Mouse (Mus musculus) frontal cortex, adult (tissue): ENCODE measurements around the gene Tex2.

ENCODE experiments used
- ATAC-seq: cut with Nextera tagmentation; 2 replicates; pipeline ENCODE4 v1.9.2; 2017; ENCODE audit warnings: mild to moderate bottlenecking, moderate library complexity, mixed read lengths; ENCODE audit not compliant: low TSS enrichment

The Tex2 gene

DNA sequence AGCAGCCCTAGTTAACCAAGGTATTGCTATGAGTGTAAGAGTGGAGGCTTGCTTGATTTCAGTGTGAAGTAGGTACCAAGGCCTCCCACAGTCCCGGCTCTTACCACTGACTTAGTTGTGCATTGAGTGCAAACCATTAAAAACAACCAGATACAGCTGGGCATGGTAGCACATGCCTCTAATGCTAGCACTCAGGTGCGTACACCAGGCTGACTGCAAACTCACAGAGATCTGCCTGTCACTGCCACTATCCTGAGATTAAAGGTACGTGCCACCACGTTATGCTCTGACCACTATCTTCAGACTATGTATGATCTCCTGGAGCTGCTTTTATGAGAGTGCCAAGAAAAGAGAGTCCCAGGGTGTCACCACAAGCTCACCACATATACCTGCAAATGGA is 67.1 kb downstream of the Tex2 start:
- ATAC-seq, result no peak

- ATAC-seq, result no peak
These were observed 68.3 kb downstream of the Tex2 start for GRCm38 (mm10) chr11:106544916-106545315.

DNA sequence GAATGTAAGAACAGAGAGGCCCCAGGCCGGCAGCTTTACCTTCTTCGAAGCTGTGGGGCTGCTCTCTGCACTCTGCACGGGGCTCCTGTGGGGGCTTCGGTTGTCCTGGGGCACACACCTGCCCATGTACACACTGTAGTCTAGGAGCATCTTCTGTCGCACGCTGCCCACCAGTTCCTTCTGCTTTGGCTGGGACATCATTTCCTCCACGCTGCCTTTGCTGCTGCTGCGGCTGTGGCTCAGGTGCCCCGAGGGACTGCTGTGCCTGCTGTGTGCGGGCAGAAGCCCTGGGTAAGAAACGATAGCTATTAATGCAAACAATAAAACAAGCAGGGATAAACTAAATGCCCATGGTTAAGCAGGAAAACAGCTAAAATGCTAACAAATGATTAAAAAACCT is 69.1 kb downstream of the Tex2 start:
- ATAC-seq, result no peak

DNA sequence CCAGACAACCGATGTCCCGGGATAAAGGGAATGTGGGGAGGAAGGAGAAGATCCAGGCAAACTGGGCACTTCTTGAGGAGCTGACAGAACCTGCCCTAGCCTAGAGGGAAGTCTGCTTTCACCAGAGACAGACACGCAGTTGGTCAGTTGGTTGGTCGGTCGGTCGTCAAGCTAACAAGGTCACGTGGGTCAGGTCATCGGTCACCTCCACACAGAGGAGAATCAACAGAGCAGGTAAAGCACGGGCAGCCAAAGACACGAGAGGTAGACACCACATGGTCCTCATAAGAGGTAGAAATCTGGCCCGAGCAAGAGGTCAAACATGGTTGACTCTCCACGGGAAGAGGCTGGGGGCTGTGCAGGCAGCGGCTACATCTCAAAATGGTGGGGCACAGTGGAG is 70.2 kb downstream of the Tex2 start:
- ATAC-seq, result no peak

- no peak for ATAC-seq
These were observed 70.8 kb downstream of the Tex2 start for GRCm38 (mm10) chr11:106542385-106542784.

DNA sequence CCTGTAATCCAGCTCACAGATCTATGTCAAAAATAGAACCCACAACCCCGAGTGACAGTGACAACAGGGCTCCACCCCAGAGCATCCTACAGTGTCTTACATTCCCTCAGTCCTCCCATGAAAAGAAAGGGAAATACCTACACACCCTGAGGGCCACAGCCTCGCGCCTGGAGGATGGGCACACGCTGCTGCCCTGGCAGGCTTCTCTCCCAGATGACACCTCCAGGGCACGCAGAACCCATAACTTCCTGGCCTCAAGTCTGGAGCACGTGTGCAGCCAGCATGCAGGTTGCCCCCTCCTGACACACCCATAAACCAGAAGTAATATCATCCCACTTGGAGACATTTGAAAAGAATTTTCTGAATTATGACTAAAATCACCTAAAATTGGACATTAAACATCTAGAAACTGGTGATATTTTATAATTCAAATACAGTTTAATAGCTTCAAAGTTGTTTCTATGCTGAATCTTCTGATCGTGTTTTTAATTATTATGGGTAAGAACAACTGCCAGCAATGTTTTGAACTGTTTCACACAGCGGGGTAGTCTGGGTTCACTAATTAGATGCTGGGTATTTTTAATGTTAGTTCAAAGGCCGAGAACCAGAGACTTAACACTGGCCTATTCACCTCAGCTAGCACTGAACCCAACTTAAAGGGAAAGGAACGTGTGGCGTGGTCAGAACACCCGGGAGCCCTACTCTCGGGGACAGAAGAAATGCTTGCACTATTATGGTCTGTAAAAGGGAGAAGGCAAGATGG is 72.5 kb downstream of the Tex2 start:
- ATAC-seq, result no peak

- peak; percentile 87 for ATAC-seq
These were observed 76.8 kb downstream of the Tex2 start for GRCm38 (mm10) chr11:106536253-106536912.

- ATAC-seq, result no peak
These were observed 77.5 kb downstream of the Tex2 start for GRCm38 (mm10) chr11:106535660-106536252.

DNA sequence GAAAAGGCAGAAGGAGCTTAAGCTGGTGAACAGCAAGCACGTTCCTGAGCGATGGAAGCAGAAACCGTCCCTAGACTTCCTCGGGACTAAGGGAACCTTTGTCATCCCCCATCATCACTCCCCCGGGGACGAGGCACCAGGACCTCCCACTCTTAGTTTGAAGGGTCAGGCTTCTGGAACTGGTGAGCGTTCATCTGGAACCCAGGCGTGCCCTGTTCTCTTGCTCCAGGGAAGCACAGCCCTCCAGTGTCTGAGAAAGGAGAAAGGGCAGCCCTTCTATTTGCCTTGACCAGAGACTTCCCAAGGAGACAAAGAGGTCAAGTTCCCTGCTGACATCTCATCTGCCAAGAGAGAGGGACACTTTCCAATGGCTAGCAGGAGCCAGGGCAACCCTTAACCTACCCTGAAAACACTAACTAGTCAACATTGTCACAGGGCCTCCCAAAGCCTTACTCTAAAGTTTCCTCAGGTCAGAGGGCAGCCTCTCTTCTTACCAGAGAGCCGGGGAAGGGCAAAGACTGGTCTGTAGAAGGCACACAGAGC is 80.9 kb downstream of the Tex2 start:
- no peak for ATAC-seq

DNA sequence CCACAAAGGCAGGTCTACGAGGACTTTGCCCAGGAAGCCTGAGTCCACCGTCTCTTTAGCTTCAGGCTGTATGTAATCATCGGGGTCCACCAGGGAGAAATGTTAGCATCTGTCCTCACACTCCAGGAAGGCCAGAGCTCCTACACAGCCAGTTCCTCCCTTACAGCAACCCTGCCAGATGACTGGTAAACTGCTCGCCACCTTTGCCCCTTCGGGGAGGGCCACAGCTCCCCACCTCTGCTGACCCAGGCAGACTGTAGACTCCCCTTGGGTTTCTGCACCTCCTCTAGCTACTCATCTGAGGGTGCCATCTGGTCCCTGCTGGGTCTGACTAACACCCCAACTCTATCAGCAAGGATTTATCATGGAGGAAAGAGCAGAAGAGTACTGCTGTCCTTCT is 83.4 kb downstream of the Tex2 start:
- ATAC-seq, result no peak

GRCm38 (mm10) chr11:106529113-106529512 is 84.1 kb downstream of the Tex2 start:
- ATAC-seq, result no peak

GRCm38 (mm10) chr11:106527926-106528325 is 85.3 kb downstream of the Tex2 start:
- ATAC-seq, result no peak

- ATAC-seq, result no peak
These were observed 85.9 kb downstream of the Tex2 start for GRCm38 (mm10) chr11:106527147-106527821.

GRCm38 (mm10) chr11:106522538-106522937 is 90.7 kb downstream of the Tex2 start:
- no peak for ATAC-seq

- ATAC-seq, result no peak
These were observed 91.6 kb downstream of the Tex2 start for GRCm38 (mm10) chr11:106521612-106522011.

DNA sequence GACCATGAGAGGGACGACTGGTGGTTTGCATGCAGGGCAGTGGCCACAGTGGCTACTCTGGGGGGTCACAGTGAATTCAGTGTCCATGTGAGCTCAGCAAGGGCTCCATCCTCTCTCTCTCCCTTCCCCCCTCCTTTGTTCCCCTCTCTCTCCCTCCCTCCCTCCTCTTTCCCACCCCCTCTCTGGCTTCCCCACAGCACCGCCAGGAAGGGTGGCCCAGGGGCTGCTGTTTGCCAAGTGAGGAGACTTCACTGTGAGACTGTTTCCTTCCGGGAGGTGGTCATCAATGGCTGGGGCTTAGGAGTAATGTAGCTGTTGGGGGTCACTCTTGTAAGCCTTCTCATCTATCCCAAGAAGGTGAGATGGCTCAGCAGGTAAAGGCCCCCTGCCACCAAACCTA is 92.8 kb downstream of the Tex2 start:
- ATAC-seq, result no peak

GRCm38 (mm10) chr11:106519519-106519918 is 93.7 kb downstream of the Tex2 start:
- no peak for ATAC-seq

DNA sequence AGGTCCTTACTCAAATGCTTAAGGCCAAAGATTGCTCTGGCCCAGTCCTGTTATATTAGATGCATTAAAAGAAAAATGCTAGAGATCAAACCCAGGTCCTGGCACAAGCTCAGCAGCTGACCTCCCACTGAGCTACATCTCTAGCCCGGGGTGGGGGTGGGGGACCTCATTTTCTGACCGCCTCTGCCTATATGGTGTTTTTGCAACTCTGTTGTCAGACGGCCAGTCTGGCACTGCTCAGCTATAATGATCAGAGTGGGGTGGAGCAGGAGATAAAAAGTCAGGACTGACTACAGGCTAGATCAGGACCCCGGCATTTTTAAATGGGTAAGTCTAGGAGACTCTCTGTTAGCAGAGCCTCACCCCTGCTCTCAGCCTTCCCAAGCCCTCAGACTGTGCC is 94.8 kb downstream of the Tex2 start:
- no peak for ATAC-seq

- ATAC-seq, result peak; percentile 80
These were observed 98.0 kb downstream of the Tex2 start for GRCm38 (mm10) chr11:106515079-106515745.

GRCm38 (mm10) chr11:106514446-106514845 is 98.8 kb downstream of the Tex2 start:
- peak; percentile 7; the same call in 1 of the 2 replicates for ATAC-seq

DNA sequence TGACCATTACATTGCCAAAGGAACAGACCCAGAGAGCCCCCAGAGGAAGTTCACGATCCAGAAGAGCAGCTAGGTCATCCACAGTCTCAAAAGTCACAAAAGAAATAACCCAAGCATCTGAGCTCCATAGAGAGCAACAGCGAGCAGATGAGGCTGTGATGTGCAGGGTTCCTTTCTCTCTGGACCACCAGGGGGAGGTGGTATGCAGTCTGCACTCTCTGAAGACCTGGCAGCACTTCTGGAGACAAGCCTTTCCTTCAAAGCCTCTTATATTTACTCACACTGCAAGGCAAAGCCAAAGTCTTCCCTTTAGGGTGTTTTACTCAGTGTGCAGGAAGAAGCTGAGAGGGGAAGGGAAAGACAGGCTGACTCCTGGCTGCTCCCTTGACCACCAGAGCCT is 100.1 kb downstream of the Tex2 start:
- no peak for ATAC-seq

DNA sequence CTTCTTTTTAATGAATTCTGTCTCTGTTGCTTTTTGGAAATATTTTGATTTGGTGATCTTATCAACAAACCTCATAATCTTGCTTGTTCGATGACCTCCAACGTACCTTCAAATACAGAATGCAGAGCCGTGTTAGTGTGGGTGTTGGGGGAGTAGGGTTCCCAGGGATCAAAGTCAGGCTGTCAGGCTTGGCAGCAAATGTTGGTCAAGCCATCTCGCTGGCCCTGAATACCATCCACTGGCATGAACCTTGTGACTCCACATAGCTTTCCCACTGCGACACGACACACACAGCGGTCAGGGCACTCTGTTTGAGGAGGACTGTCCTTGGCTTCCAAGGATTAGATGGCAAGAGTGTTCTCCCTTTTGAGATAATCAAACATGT is 101.2 kb downstream of the Tex2 start:
- ATAC-seq, result no peak
